Mouse (Mus musculus) intestine, embryonic 14.5 days (tissue): ENCODE measurements around the gene Pxt1. TPM values are rescaled to one million over a fixed set of nuclear protein-coding genes. Genes with fewer than 3 reads are reported as not detected.

Experiments used
- ATAC-seq: fragments of 200-750 bp; cut with Nextera tagmentation; replicated peaks from 2 replicates; pipeline ENCODE4 v1.8.0; 2017; ENCODE audit warnings: low read depth, moderate number of reproducible peaks, moderate TSS enrichment, moderate library complexity; ENCODE audit not compliant: low FRiP score, low TSS enrichment
- DNase-seq: peaks from one replicate; pipeline ENCODE4 v3.0.0-alpha.2; 2018; ENCODE audit warnings: low spot score
- H3K27ac ChIP-seq: fragments of 300-500 bp; sonication (generic); 2 replicates; pipeline ENCODE4 v1.5.1; 2014; ENCODE audit warnings: low read depth, mild to moderate bottlenecking, control low read depth
- H3K27me3 ChIP-seq: fragments of 300-500 bp; sonication (generic); replicated peaks from 2 replicates; pipeline ENCODE4 v1.6.1; 2014; ENCODE audit warnings: low read length, control low read depth; ENCODE audit not compliant: control insufficient read depth, insufficient read depth
- H3K36me3 ChIP-seq: fragments of 300-500 bp; sonication (generic); 2 replicates; pipeline ENCODE4 v1.6.1; 2014; ENCODE audit warnings: low read length, control low read depth; ENCODE audit not compliant: control insufficient read depth, insufficient read depth
- H3K4me1 ChIP-seq: fragments of 300-500 bp; sonication (generic); replicated peaks from 2 replicates; pipeline ENCODE4 v1.6.1; 2014; ENCODE audit warnings: low read length, control low read depth, mixed read lengths; ENCODE audit not compliant: control insufficient read depth, insufficient read depth
- H3K4me2 ChIP-seq: fragments of 300-500 bp; sonication (generic); 2 replicates; pipeline ENCODE4 v1.6.1; 2014; ENCODE audit warnings: low read length
- H3K4me3 ChIP-seq: fragments of 300-500 bp; sonication (generic); 2 replicates; pipeline ENCODE4 v1.5.1; 2014; ENCODE audit warnings: low read depth, low read length, control low read depth, mixed read lengths
- H3K9ac ChIP-seq: fragments of 300-500 bp; sonication (generic); 2 replicates; pipeline ENCODE4 v1.6.1; 2014; ENCODE audit warnings: mild to moderate bottlenecking, low read length
- H3K9me3 ChIP-seq: fragments of 300-500 bp; sonication (generic); 2 replicates; pipeline ENCODE4 v1.6.1; 2016; ENCODE audit warnings: low read length, control low read depth; ENCODE audit not compliant: control insufficient read depth
- WGBS: fragments of 180-500 bp; shearing (Covaris S2); extraction: QIAGEN DNeasy Blood & Tissue Kit; methylation state at CpG from one replicate; pipeline ENCODE4 v1.1.7; 2014; 5-methylcytosine and 5-hydroxymethylcytosine counted together
- polyA plus RNA-seq: library from polyadenylated mRNA; unstranded; fragments of >200 nt; fragmentation: Nextera tagmentation; extraction: Ambion mirVana; gene quantifications from 2 replicates; pipeline ENCODE4 v1.2.1, GENCODE M21; 2014

Gene Pxt1
- polyA plus RNA-seq, 1 experiment from 2014 or later = not detected

DNA sequence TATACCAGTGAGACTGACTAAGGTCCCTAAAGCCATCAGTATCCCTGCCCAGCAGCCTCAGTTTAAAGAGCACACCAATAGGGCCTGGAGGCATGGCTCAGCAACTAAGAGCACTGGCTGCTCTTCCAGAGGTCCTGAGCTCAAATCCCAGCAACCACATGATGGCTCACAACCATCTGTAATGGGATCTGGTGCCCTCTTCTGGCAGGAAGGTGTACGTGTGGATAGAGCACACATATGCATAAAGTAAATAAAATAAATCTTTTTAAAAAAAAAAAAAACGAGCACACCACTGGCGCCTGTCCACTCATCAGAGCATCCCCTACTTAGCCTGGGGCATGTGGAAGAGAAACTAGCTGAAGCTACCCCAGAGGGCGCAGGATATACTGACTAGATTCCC is 42.1 kb downstream of the Pxt1 start:
- H3K27ac ChIP-seq = no peak overlapping the region
- DNase-seq (no peak), ATAC-seq (no peak)
- H3K4me1 ChIP-seq = 0 out of 2 replicates have a peak, but pooled peaks cover 4% of the 10 kb centered on the region
- no peaks in the 10 kb centered on the region for H3K36me3 ChIP-seq
- no peak overlapping the region for H3K4me3 ChIP-seq
- no peak overlapping the region for H3K4me2 ChIP-seq
- H3K27me3 ChIP-seq = no peaks in the 10 kb centered on the region
- WGBS = 63% methylated on average over 4 of the region's 4 CpGs
- H3K9ac ChIP-seq = no peak overlapping the region
- no peaks in the 10 kb centered on the region for H3K9me3 ChIP-seq

DNA sequence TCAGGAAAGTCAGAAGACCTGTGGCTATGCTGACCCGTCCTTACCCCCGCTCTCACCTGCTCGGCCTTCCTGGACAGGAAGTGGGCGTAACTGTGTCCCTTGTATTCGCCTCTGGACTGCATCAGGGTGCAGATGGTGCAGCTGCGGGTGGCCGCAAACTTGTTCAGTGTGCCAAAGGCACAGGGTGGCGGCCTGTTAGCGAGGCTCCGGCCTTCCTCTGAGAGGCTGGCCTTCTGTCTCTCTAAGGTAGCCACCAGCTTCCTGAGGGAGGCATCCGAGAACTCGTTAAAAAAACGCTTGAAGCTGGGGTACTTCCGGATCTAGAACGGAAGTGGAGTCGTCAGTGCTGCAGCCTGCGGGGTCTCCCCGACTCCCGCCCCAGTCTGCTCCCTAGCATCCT is 44.2 kb downstream of the Pxt1 start:
- H3K36me3 ChIP-seq = no peaks in the 10 kb centered on the region
- DNase-seq (no peak), ATAC-seq (no peak)
- no peaks in the 10 kb centered on the region for H3K4me1 ChIP-seq
- H3K27ac ChIP-seq = no peak overlapping the region
- H3K4me2 ChIP-seq = no peak overlapping the region
- no peaks in the 10 kb centered on the region for H3K27me3 ChIP-seq
- no peaks in the 10 kb centered on the region for H3K9me3 ChIP-seq
- no peak overlapping the region for H3K4me3 ChIP-seq
- 77% methylated on average over 19 of the region's 19 CpGs for WGBS
- no peak overlapping the region for H3K9ac ChIP-seq

DNA sequence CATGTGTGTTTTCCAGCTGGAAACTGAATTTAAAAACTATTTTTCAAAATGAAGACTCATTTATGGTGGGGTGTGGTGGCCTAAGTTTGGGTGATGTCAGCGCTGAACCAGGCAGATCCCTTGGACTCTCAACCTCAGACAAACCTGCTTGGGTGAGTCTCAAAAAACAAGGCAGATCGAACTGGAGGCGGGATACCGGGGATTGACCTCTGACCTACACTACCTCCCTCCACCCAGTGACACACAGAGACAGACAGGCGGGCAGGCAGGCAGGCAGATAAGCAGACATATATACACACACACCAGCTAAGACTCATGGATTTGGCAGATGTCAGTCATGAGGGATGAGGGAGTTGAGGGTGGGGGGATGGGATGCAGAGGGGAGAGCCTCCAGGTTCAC is 45.4 kb downstream of the Pxt1 start:
- Histone ChIP-seq H3K36me3 (no peaks in the 10 kb centered on the region), H3K9me3 (no peaks in the 10 kb centered on the region), H3K4me3 (no peak overlapping the region), H3K4me1 (no peaks in the 10 kb centered on the region), H3K9ac (no peak overlapping the region), H3K27me3 (no peaks in the 10 kb centered on the region), H3K27ac (no peak overlapping the region), H3K4me2 (no peak overlapping the region)
- ATAC-seq (no peak), DNase-seq (no peak)
- WGBS = 69% methylated on average over 5 of the region's 5 CpGs

DNA sequence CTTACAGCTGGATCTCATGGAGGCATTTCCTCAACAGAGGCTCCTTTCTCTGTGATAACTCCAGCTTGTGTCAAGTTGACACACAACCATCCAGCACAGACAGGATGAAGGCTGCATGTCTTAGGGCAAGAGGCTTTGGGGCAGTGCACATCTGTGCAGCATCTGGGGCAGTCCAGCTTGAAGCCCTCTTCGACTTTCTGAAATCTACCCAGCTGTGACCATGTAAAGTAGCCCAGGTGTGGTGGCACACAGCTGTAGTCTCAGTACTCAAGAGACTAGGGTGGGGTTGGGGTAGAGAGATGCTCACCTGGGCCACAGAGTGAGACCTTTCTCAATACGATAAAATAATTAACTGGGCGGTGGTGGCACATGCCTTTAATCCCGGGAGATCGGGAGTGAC is 45.8 kb downstream of the Pxt1 start:
- H3K27ac ChIP-seq = no peak overlapping the region
- no peaks in the 10 kb centered on the region for H3K4me1 ChIP-seq
- ATAC-seq (no peak), DNase-seq (no peak)
- no peak overlapping the region for H3K9ac ChIP-seq
- no peaks in the 10 kb centered on the region for H3K27me3 ChIP-seq
- 85% methylated on average over 5 of the region's 5 CpGs for WGBS
- H3K9me3 ChIP-seq = no peaks in the 10 kb centered on the region
- no peak overlapping the region for H3K4me2 ChIP-seq
- H3K36me3 ChIP-seq = no peaks in the 10 kb centered on the region
- H3K4me3 ChIP-seq = no peak overlapping the region

DNA sequence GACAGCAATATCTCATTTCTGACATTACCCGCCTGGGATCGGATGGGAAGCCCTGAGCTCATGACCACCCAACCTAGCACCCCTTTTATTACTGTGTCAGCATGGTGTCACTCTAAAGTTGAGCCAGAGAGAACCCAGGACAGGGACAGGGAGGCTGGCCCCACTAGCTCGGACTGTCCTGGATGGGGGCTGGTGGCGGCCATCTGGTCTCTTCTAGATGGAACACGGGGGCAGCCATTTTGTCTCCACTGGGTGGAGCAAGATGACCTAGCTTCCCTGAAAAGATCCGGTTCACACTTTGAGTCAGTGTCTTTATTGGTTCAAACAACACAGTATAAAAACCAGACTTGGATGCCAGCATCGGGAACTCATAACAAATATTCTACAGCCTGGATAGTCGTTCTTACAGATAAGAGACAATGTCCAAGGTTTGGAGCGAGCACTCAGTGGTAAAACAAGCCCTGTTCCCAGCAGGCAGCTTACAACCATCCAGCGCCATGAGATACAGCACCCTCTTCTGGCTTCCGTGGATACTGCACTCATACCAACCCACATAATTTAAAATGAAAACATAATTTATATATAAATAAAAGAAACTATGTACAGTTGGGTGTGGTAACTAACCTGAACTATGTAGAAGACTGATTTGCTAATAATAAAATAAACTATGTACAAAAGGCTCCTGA is 47.4 kb downstream of the Pxt1 start:
- WGBS = 90% methylated on average over 11 of the region's 11 CpGs
- ATAC-seq = no peak
- H3K4me3 ChIP-seq = no peak overlapping the region

DNA sequence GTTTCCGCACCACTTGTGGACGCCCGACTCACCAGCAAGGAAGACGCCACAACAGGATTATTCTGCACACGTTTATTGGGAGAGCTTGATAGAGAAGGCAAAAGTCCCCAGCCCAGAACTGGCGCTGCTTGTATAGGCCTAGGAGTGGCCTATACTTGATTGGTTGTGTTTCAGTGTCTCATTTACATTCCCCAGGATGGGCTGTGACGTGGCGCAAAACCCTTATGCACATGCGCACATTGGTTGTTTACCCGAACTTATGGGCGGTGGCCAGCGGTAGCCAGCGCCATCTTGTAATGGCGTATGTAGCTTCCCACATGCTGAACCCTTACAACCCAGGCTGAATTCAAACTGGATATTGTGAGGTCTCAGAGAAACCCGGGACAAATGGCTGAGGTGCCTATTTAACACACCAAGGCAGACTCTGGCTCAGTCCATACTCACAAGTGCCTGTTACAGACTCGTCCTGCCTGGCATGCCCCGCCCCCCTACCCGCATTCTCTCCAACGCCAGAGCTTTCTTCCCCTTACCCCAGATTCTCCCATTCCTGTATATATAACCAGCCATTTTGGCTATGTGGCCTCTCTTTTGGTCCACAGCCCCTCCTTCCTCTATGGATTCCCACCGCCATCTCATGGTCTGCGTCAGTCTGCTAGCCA is 48.3 kb downstream of the Pxt1 start:
- DNase-seq (no peak), ATAC-seq (no peak)
- Histone ChIP-seq H3K9me3 (no peaks in the 10 kb centered on the region), H3K4me2 (no peak overlapping the region), H3K27me3 (no peaks in the 10 kb centered on the region), H3K9ac (no peak overlapping the region), H3K36me3 (no peaks in the 10 kb centered on the region), H3K4me3 (no peak overlapping the region), H3K4me1 (no peaks in the 10 kb centered on the region), H3K27ac (no peak overlapping the region)
- 94% methylated on average over 21 of the region's 21 CpGs for WGBS

More for the DNA sequence above, 47.4 kb downstream of the Pxt1 start:
- no peak for DNase-seq
- no peaks in the 10 kb centered on the region for H3K4me1 ChIP-seq
- H3K27me3 ChIP-seq = no peaks in the 10 kb centered on the region
- H3K9ac ChIP-seq = no peak overlapping the region
- no peaks in the 10 kb centered on the region for H3K9me3 ChIP-seq
- no peak overlapping the region for H3K4me2 ChIP-seq
- H3K36me3 ChIP-seq = no peaks in the 10 kb centered on the region
- H3K27ac ChIP-seq = no peak overlapping the region

DNA sequence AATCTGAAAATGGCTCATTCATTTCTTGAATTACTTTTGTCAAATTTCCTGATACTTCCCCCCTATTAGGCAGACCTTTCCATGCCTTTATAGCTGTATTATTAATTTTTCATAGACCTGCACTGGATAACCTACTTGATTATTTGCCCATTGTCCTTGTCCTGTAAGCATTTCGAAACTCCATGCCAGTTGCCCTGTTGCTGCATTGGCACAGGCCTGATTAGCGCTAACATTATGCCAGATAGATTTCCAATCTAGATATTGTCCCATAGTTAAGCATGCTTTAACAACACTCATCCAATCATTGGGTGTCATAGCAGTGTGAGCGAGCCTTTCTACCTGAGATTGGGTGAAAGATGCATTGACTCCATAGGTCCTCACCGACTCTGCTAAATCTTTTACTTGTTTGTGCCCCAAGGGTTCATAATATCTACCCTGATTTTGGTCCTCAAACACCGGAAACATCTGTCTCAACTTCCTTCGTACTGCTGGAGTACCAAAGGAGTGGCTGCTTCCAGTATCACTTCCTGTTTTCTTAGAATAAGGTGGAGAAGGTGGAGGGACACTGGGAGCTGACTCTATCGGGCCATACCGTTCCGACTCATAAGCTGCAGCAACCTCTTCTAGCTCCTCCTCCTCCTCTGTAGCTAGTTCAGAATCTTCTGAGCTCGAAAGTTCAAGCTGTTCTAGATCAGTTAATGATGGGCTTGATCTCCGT is 49.4 kb downstream of the Pxt1 start:
- no peak overlapping the region for H3K27ac ChIP-seq
- H3K27me3 ChIP-seq = no peaks in the 10 kb centered on the region
- no peaks in the 10 kb centered on the region for H3K36me3 ChIP-seq
- H3K4me3 ChIP-seq = no peak overlapping the region
- 0 out of 2 replicates have a peak, but pooled peaks cover 5% of the 10 kb centered on the region for H3K9me3 ChIP-seq
- no peak overlapping the region for H3K9ac ChIP-seq
- 88% methylated on average over 11 of the region's 11 CpGs for WGBS
- no peak for ATAC-seq
- H3K4me2 ChIP-seq = no peak overlapping the region
- no peaks in the 10 kb centered on the region for H3K4me1 ChIP-seq
- DNase-seq = no peak

DNA sequence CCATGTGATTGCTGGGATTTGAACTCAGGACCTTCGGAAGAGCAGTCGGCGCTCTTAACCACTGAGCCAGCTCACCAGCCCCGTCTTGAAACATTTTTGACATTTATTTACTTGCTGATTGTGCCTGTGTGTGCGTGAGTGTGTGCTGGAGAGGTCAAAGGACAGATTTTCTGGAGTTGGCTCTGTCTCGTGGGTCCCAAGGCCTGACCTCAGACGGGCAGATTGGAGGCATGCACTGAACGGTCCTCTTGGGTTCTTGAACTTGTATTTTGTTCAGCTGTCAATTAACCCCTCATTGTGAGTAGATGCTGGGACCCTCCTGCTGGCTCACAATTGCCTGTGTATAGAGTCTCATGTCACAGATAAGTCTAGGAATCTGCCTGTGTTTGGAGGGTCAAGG is 57.4 kb downstream of the Pxt1 start:
- Histone ChIP-seq H3K27ac (no peak overlapping the region), H3K9ac (no peak overlapping the region), H3K4me1 (peaks cover 9% of the 10 kb centered on the region), H3K9me3 (0 out of 2 replicates have a peak, but pooled peaks cover 5% of the 10 kb centered on the region), H3K27me3 (no peaks in the 10 kb centered on the region), H3K4me2 (no peak overlapping the region), H3K4me3 (no peak overlapping the region), H3K36me3 (no peaks in the 10 kb centered on the region)
- ATAC-seq = no peak
- 81% methylated on average over 8 of the region's 8 CpGs for WGBS
- DNase-seq = no peak
